Mouse (Mus musculus) left cerebral cortex, adult 9 months (tissue): ENCODE data around the gene Olfr61.
"Not testable (repeated sequence)": the region's sequence is repeated elsewhere in the genome, so short reads cannot be mapped to it uniquely, and the experiment has no call there.

Experiments
- DNase-seq, 2 experiments: peaks; one replicate each; pipeline ENCODE4 v3.0.0; 2022; ENCODE audit warnings: low spot score in 2 of 2

Olfr61 gene

DNA sequence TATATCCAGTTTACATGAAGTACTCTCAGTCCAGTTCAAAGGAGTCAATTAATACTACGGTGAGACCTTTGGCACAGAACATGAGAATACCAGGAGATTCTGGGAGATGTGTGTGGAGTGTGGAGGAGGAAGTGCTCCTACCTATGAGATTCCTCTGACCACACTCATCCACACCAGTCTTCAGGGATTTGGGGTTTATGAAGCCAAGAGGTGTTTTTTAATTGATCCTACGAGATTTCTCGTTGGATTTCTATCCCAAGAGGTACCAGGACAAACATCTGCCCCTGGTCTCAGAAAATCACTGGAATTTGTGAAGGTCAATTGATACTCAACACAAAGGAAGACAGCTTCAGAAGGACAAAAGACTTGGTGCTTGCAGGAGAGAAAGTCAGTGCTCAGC, at the start of gene Olfr61:
Gene Olfr61, plus strand, starts transcription at position 301 of the 400 bp plus-strand sequence.
- not testable (repeated sequence) for DNase-seq

GRCm38 (mm10) chr7:140600969-140601368, 27.8 kb upstream of the Olfr61 start, which contains the start of gene Olfr46:
Olfr46 (plus strand) TSS chr7:140601269.
- DNase-seq = not testable (repeated sequence)

GRCm38 (mm10) chr7:140630559-140630958, 1.8 kb downstream of the Olfr61 start:
- no peak for DNase-seq

DNA sequence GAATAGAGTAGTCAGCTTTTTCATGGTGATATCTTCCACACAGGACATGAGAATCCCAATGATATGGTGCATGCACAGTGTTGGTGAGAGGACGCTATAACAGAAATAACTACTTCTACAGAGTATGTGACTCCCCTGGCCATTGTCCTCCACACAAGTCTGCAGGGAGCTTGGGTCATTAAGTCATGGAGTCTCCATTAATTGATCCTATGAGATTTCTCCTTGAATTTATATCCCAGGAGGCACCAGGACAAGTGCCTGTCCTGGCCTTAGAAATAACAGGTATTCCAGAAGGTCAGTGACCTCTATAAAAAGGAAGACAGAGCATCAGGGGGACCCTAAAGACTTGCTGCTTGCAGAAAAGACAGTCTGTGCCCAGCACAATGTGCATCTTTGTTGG, 17.4 kb downstream of the Olfr61 start, which contains the start of gene Olfr53:
Gene Olfr53, plus strand, starts transcription at position 301 of the 400 bp plus-strand sequence.
- DNase-seq = no peak

- DNase-seq = no peak
These were observed 30.9 kb downstream of the Olfr61 start, which contains the start of gene Olfr539 for GRCm38 (mm10) chr7:140659630-140660029. Olfr539 (plus strand) TSS chr7:140659930.

GRCm38 (mm10) chr7:140670693-140671092, 41.9 kb downstream of the Olfr61 start:
- DNase-seq = not testable (repeated sequence)

GRCm38 (mm10) chr7:140675863-140676262, 47.1 kb downstream of the Olfr61 start:
- DNase-seq = no peak

DNA sequence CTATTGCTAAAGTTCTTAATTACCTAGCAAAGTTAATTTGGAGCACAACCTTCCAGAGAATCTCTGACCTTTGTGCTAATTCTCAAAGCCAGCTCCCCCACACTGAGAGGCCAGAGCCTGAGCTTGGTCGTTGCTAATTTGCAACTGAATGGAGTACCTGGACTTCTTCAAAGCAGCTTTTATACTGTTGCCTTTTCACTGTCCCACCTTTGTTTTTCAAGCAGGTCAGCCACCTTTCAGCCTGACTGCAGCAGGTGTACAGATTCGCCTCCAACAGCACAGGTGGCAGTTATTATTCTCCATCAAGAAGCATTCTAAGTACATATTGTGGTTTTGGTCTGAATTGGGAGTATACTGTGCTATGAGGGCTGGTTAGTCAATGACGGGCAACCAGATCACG, 50.8 kb downstream of the Olfr61 start:
- DNase-seq = not testable (repeated sequence)

GRCm38 (mm10) chr7:140681651-140682050, 52.9 kb downstream of the Olfr61 start, which contains the start of gene Olfr45:
Olfr45 (plus strand) TSS chr7:140681951.
- no peak for DNase-seq
